Mouse (Mus musculus) lung, adult 2 months (tissue): ENCODE measurements around the gene Batf3. TPM values are rescaled to one million over a fixed set of nuclear protein-coding genes. Genes with fewer than 3 reads are reported as not detected.

Experiments used
- DNase-seq: peaks from one replicate; pipeline ENCODE4 v3.0.0; 2022
- H3K4me1 ChIP-seq: fragments of 200-500 bp; 2 replicates; pipeline ENCODE4 v1.6.1; 2011; ENCODE audit warnings: low read length; ENCODE audit not compliant: control insufficient read depth, insufficient read depth
- H3K4me3 ChIP-seq: fragments of 200-500 bp; replicated peaks from 2 replicates; pipeline ENCODE3; 2011; ENCODE audit warnings: low read depth, mild to moderate bottlenecking, control low read depth, low read length; ENCODE audit errors: extremely low read depth
- CTCF ChIP-seq: fragments of 200-500 bp; IDR thresholded peaks from 2 replicates; pipeline ENCODE4 v1.5.1; 2011; ENCODE audit warnings: mild to moderate bottlenecking, low read length, control low read depth; ENCODE audit not compliant: insufficient read depth
- POLR2A ChIP-seq: fragments of 200-500 bp; IDR thresholded peaks from 2 replicates; pipeline ENCODE4 v1.6.1; 2011; ENCODE audit warnings: low read depth, mild to moderate bottlenecking, control low read depth, low read length, borderline replicate concordance; ENCODE audit errors: extremely low read depth
- WGBS: fragments of 180-500 bp; shearing (Covaris S2); methylation state at CpG from one replicate; pipeline ENCODE4 v1.1.7; 2018; 5-methylcytosine and 5-hydroxymethylcytosine counted together
- polyA plus RNA-seq: library from polyadenylated mRNA; depleted of rRNA; stranded (reverse); fragments of >200 nt; gene quantifications from 2 replicates; pipeline ENCODE4 v1.2.3, GENCODE M21; 2012

Batf3 gene
- polyA plus RNA-seq, 1 experiment, result 5.1 TPM

DNA sequence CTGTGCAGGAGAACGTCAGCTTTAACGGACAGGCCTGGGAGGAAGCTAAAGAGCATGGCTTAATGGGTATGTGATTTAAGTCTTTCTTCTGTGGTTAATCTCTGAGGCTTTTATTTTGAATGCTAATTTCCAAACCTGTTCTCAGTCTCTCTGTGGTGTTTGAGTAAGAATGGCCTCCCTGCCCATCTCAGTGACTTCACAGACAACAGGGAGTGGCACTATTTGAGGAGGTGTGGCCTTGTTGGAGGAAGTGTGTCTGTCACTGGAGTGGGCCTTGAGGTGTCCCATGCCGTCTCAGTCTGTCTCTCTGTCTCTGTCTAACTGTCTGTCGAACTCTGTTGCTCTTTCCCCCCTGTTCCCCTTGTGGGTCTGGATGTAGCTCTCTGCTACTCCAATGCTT, 32.5 kb upstream of the Batf3 start:
- no peak for DNase-seq
- WGBS, result 77% methylated on average over 4 of the region's 4 CpGs
- TF ChIP-seq CTCF, result no peak
- TF ChIP-seq POLR2A, result no peak

DNA sequence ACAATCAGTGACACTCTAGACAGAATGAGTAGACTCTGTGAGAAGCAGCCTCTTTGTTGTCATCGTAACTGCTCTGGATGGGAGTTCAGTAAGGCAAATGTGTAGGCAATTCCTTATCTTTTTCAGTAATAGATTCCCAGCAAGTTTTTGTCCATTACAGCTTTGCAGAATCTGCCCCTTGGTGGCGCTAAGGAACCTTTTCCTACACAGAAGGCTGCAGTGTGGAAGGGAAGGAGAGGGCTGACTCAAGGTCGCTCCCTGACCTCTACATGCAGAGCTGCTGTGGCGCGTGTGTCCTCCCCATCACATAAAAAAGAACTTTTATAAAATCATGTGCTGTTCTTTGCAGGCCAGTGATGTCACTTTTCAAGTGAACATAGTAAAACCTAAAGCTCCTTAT, 29.3 kb upstream of the Batf3 start:
- Histone ChIP-seq H3K4me3 (no peak overlapping the region), H3K4me1 (no peaks in the 10 kb centered on the region)
- WGBS, result 85% methylated on average over 5 of the region's 5 CpGs
- DNase-seq, result no peak
- TF ChIP-seq CTCF, result no peak
- TF ChIP-seq POLR2A, result no peak

More for the DNA sequence above, 32.5 kb upstream of the Batf3 start:
- no peaks in the 10 kb centered on the region for H3K4me1 ChIP-seq
- H3K4me3 ChIP-seq, result no peak overlapping the region

DNA sequence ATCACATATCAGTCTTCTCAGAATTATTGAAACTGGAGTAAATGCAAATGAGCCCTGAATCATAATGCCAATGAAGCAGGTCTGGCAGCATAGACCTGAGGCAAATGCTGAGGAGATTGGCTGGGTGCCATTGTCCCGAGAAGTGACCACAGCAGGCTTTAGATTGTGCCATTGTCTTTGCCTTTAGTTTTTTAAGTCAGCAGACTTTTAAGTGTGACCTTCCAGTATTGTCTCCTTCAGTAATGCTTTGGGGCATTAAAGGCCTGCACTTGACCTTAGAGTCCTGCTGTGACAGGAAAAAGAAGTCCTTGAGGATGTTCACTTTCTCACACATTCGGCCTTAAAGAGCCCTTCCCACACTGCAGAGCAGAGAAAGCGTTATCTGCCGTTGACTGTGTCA, 27.4 kb upstream of the Batf3 start:
- TF ChIP-seq POLR2A (no peak), CTCF (no peak)
- no peak for DNase-seq
- 87% methylated on average over 4 of the region's 4 CpGs for WGBS
- Histone ChIP-seq H3K4me1 (0 out of 2 replicates have a peak, but pooled peaks cover 2% of the 10 kb centered on the region), H3K4me3 (no peak overlapping the region)

DNA sequence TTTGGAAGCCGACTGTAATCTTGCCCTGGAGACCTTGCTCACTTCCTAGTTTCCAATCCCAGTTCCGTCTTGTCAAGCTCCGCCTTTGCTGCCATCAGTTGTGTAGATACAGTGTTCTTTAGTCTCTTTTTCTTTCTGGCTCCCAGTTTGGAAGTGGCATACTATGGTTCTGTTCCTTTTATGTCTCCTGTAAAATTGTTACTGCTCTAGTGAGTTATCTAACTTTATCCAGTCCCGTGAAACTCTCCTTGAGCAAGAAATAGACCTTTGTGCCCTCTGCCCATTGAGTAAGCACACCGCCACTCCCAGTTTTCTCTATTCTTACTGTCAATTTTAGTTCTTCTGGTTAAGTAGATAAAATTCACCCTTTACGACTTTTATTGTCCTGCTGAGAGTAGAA, 26.0 kb upstream of the Batf3 start:
- H3K4me1 ChIP-seq, result 0 out of 2 replicates have a peak, but pooled peaks cover 3% of the 10 kb centered on the region
- TF ChIP-seq CTCF, result no peak
- TF ChIP-seq POLR2A, result no peak
- WGBS, result 80% methylated on average over 6 of the region's 6 CpGs
- DNase-seq, result no peak
- H3K4me3 ChIP-seq, result no peak overlapping the region

DNA sequence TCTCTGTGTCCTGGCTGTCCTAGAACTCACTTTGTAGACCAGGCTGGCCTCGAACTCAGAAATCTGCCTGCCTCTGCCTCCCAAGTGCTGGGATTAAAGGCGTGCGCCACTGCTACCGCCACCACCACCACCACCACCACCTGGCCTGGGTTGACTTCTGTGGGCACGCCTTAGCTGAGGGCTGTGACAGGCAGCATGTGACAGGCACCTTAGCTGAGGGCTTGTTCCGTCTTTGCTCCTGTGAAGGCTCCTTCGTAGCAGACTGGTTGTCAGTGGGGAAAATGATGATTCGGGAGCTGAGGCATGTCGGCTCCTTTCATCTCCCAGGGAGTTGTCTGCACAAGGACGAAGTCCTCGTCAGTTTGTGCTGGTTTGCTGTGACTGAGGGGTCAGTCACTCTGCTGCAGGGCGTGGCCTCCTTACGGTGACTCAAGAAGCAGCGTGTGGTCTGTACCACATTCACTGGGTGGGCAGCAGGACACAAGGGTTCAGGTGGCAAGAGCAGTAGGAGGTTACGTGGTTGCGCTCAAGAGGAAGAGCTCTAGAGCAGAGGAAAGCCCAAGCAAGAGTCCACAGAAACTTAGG, 25.2 kb upstream of the Batf3 start:
- no peak for DNase-seq
- Histone ChIP-seq H3K4me1 (0 out of 2 replicates have a peak, but pooled peaks cover 3% of the 10 kb centered on the region), H3K4me3 (no peak overlapping the region)
- 88% methylated on average over 16 of the region's 16 CpGs for WGBS
- TF ChIP-seq POLR2A (no peak), CTCF (no peak)

DNA sequence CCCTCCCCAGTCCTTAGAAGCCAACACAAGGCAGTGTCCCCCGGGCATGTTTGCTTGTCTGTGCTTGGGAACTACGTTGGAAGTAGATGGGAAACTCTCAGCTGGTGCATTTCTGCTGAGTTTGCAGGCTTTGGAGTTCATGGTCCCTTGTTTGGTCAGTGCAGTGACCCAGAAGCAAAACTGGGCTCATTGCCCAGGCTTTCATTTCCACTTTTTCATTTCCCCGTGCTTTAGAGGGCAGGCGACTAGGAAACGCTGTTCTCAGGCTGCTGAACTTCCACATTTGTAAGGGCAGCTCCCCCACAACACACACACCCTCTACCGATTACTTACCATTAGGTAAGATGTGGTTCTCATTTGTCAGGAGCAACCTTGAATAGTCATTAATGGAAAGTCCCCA, 24.6 kb upstream of the Batf3 start:
- WGBS, result 39% methylated on average over 6 of the region's 6 CpGs
- no peak for TF ChIP-seq POLR2A
- no peak for TF ChIP-seq CTCF
- H3K4me3 ChIP-seq, result no peak overlapping the region
- H3K4me1 ChIP-seq, result 0 out of 2 replicates have a peak, but pooled peaks cover 3% of the 10 kb centered on the region
- DNase-seq, result no peak

DNA sequence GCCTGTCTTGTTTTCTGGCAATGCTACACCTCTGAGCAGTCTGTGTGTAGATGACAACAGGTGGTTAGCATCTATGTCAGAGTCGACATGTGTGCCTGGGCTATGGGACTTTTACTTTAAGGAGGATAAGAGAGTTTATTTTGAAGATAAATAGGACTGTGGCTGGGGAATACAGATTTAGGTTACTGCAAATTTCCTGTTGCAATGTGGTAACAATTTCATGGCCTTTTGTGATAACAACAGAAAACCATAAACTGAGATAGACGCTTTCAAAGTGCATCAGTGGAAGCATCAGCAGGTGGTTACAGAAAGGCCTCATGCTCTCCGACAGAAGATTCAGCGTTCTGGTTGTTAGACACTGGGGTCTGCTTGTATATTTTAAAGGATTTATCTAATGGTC, 24.2 kb upstream of the Batf3 start:
- DNase-seq, result no peak
- 0 out of 2 replicates have a peak, but pooled peaks cover 3% of the 10 kb centered on the region for H3K4me1 ChIP-seq
- no peak overlapping the region for H3K4me3 ChIP-seq
- TF ChIP-seq CTCF, result no peak
- no peak for TF ChIP-seq POLR2A
- WGBS, result 78% methylated on average over 4 of the region's 4 CpGs

DNA sequence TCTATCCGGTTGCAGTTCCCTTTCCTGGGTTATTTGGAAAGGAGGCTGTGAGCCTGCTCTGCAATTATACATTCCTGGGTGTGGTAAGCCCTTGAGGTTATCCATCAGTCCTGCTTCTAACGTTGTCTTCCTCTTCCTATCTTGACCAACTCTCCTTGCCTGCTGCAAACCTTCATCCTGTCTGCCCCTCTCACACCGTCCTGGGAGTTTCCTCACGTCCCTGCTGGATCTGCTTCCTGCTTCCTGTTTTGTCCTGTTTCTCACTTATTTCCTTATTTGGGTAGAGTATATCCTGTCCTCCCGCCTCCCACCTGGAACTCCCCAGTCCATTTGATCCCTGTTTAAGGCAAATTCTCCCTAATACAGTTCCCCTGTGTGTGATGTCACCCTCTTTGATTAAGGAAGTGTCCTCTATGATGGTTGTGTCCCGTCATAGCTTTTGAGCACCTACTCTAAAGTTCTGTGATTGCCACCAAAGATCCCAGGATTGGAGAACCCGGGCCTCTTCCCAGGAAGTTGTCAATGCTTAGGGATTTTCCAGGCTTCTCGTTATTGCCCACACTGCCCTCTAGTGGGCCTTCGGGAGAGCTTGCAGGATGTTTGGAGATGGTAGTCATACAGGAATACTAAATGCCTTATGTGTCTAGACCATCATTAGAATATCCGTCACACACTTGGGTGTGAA, 22.3 kb upstream of the Batf3 start:
- TF ChIP-seq CTCF (peak; percentile 67), POLR2A (peak; percentile 62; the same call in 1 of the 2 replicates)
- Histone ChIP-seq H3K4me1 (0 out of 2 replicates have a peak, but pooled peaks cover 3% of the 10 kb centered on the region), H3K4me3 (peak overlapping the region; percentile 40)
- DNase-seq, result peak; percentile 54
- 18% methylated on average over 10 of the region's 10 CpGs for WGBS

DNA sequence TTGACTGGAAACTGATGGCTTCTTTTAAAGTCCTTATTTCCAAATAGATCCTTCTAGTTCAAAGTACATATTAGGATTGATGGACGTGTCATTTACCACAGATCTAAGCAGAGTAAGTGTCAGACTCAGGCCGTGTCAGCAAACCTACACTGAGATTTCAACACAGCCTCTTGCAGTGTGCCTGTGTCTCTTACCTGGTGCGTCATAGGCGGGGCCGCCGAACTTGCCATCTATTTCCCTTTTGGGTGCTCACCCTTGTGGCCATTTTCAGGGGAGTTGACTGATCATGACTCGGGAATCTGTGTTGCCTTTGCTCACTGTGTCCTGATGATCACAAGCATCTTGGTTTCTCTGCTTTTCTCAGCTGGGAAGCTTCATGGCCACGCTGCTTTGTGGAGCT, 14.4 kb upstream of the Batf3 start:
- DNase-seq, result no peak
- H3K4me3 ChIP-seq, result no peak overlapping the region
- TF ChIP-seq POLR2A (no peak), CTCF (no peak)
- 79% methylated on average over 8 of the region's 8 CpGs for WGBS
- H3K4me1 ChIP-seq, result no peaks in the 10 kb centered on the region
